Mouse (Mus musculus) liver, adult 2 months (tissue): ENCODE data around the gene Tmem60. TPM values are rescaled to one million over a fixed set of nuclear protein-coding genes. Genes with fewer than 3 reads are reported as not detected.

ENCODE experiments used
- DNase-seq: peaks from one replicate; pipeline ENCODE4 v3.0.0-alpha.2; 2011; ENCODE audit warnings: low read depth, low spot score; ENCODE audit errors: extremely low read depth
- H3K27ac ChIP-seq: fragments of 200-500 bp; replicated peaks from 2 replicates; pipeline ENCODE4 v1.5.1; 2012; ENCODE audit warnings: low read depth, mild to moderate bottlenecking, control low read depth, inconsistent platforms, low read length; ENCODE audit not compliant: insufficient read depth
- H3K27me3 ChIP-seq: fragments of 200-500 bp; 2 replicates; pipeline ENCODE4 v1.6.1; 2012; ENCODE audit warnings: mild to moderate bottlenecking, moderate library complexity, low read length, inconsistent platforms; ENCODE audit not compliant: control insufficient read depth, insufficient read depth
- H3K36me3 ChIP-seq: fragments of 200-500 bp; 2 replicates; pipeline ENCODE4 v1.6.1; 2012; ENCODE audit warnings: low read length, inconsistent platforms; ENCODE audit not compliant: control insufficient read depth, insufficient read depth
- H3K4me1 ChIP-seq: fragments of 200-500 bp; 2 replicates; pipeline ENCODE4 v1.6.1; 2011; ENCODE audit warnings: low read length; ENCODE audit not compliant: control insufficient read depth, insufficient read depth
- H3K4me3 ChIP-seq: fragments of 200-500 bp; 2 replicates; pipeline ENCODE4 v1.5.1; 2011; ENCODE audit warnings: low read depth, mild to moderate bottlenecking, control low read depth, low read length, moderate library complexity; ENCODE audit not compliant: insufficient read depth
- H3K79me2 ChIP-seq: fragments of 200-500 bp; 2 replicates; pipeline ENCODE4 v1.6.1; 2012; ENCODE audit warnings: inconsistent platforms, mild to moderate bottlenecking, low read length, moderate library complexity; ENCODE audit not compliant: control insufficient read depth, insufficient read depth
- H3K9ac ChIP-seq: fragments of 200-500 bp; 2 replicates; pipeline ENCODE4 v1.6.1; 2012; ENCODE audit warnings: low read depth, mild to moderate bottlenecking, control low read depth, inconsistent platforms, low read length
- CTCF ChIP-seq: fragments of 200-500 bp; IDR thresholded peaks from 2 replicates; pipeline ENCODE4 v1.5.1; 2011; ENCODE audit warnings: low read depth, low read length, control low read depth
- POLR2A ChIP-seq: fragments of 200-500 bp; IDR thresholded peaks from 2 replicates; pipeline ENCODE4 v1.6.1; 2011; ENCODE audit warnings: low read length, control low read depth; ENCODE audit not compliant: insufficient read depth; ENCODE audit errors: extremely low read depth
- WGBS: fragments of 180-500 bp; shearing (Covaris S2); methylation state at CpG from one replicate; pipeline ENCODE4 v1.1.7; 2018; 5-methylcytosine and 5-hydroxymethylcytosine counted together
- polyA plus RNA-seq: library from polyadenylated mRNA; depleted of rRNA; stranded (reverse); fragments of >200 nt; gene quantifications from 2 replicates; pipeline ENCODE4 v1.2.3, GENCODE M21; 2012; rRNA removed
- total RNA-seq: library from RNA; depleted of rRNA; stranded (reverse); fragments of >200 nt; gene quantifications from 2 replicates; pipeline ENCODE4 v1.2.3, GENCODE M21; 2014; rRNA removed

The Tmem60 gene
- total RNA-seq: 11.7 and 13.2 TPM in 2 replicates
- 6.0 and 8.3 TPM in 2 replicates for polyA plus RNA-seq

- DNase-seq: peak; percentile 93
- Histone ChIP-seq H3K4me1 (peaks cover 8% of the 10 kb centered on the region; the same call in 1 of the 2 replicates), H3K9ac (peak within 1 kb of the TSS; percentile 97), H3K79me2 (no peaks in the 10 kb centered on the region), H3K36me3 (0 out of 2 replicates have a peak, but pooled peaks cover 3% of the 10 kb centered on the region), H3K27me3 (no peaks in the 10 kb centered on the region), H3K4me3 (peak within 1 kb of the TSS; percentile 93), H3K27ac (peak within 1 kb of the TSS; percentile 91)
- under 1% methylated on average over 94 of the region's 94 CpGs for WGBS
- TF ChIP-seq CTCF: no peak
- TF ChIP-seq POLR2A: peak; percentile 96
Observed at GRCm38 (mm10) chr5:20881915-20882800, at the start of gene Tmem60, which contains the start of gene Phtf2. TSS of gene Tmem60 (plus strand) at chr5:20882191. TSS of gene Phtf2 (minus strand) at chr5:20882124.

- Histone ChIP-seq H3K4me3 (no peak overlapping the region), H3K36me3 (no peaks in the 10 kb centered on the region), H3K9ac (no peak overlapping the region), H3K79me2 (no peaks in the 10 kb centered on the region), H3K27ac (no peak overlapping the region), H3K27me3 (no peaks in the 10 kb centered on the region), H3K4me1 (peaks cover 2% of the 10 kb centered on the region)
- no peak for DNase-seq
- TF ChIP-seq POLR2A (no peak), CTCF (no peak)
- 92% methylated on average over 1 of the region's 1 CpGs for WGBS
Observed at GRCm38 (mm10) chr5:20834399-20834798, 47.6 kb upstream of the Tmem60 start.

GRCm38 (mm10) chr5:20837082-20837481, 44.9 kb upstream of the Tmem60 start:
- H3K27me3 ChIP-seq: no peaks in the 10 kb centered on the region
- WGBS: 98% methylated on average over 1 of the region's 1 CpGs
- no peak for TF ChIP-seq CTCF
- no peak for TF ChIP-seq POLR2A
- H3K4me3 ChIP-seq: no peak overlapping the region
- H3K36me3 ChIP-seq: no peaks in the 10 kb centered on the region
- H3K27ac ChIP-seq: no peak overlapping the region
- no peaks in the 10 kb centered on the region for H3K4me1 ChIP-seq
- H3K9ac ChIP-seq: no peak overlapping the region
- no peaks in the 10 kb centered on the region for H3K79me2 ChIP-seq
- no peak for DNase-seq

GRCm38 (mm10) chr5:20843405-20843804, 38.6 kb upstream of the Tmem60 start:
- H3K27me3 ChIP-seq: no peaks in the 10 kb centered on the region
- no peak for DNase-seq
- no peaks in the 10 kb centered on the region; the same call in 1 of the 2 replicates for H3K79me2 ChIP-seq
- H3K27ac ChIP-seq: no peak overlapping the region
- H3K4me1 ChIP-seq: no peaks in the 10 kb centered on the region
- 84% methylated on average over 2 of the region's 3 CpGs for WGBS
- TF ChIP-seq POLR2A (no peak), CTCF (no peak)
- H3K36me3 ChIP-seq: no peaks in the 10 kb centered on the region
- H3K9ac ChIP-seq: no peak overlapping the region
- H3K4me3 ChIP-seq: no peak overlapping the region

GRCm38 (mm10) chr5:20843816-20844215, 38.2 kb upstream of the Tmem60 start:
- 96% methylated on average over 2 of the region's 2 CpGs for WGBS
- Histone ChIP-seq H3K27ac (no peak overlapping the region), H3K4me3 (no peak overlapping the region), H3K36me3 (no peaks in the 10 kb centered on the region), H3K4me1 (no peaks in the 10 kb centered on the region), H3K79me2 (no peaks in the 10 kb centered on the region; the same call in 1 of the 2 replicates), H3K9ac (no peak overlapping the region), H3K27me3 (no peaks in the 10 kb centered on the region)
- no peak for TF ChIP-seq CTCF
- TF ChIP-seq POLR2A: no peak
- DNase-seq: no peak

- DNase-seq: no peak
- 94% methylated on average over 2 of the region's 2 CpGs for WGBS
- no peak overlapping the region for H3K27ac ChIP-seq
- TF ChIP-seq POLR2A (no peak), CTCF (no peak)
- peaks cover 2% of the 10 kb centered on the region; the same call in 1 of the 2 replicates for H3K36me3 ChIP-seq
- H3K27me3 ChIP-seq: no peaks in the 10 kb centered on the region
- no peaks in the 10 kb centered on the region; the same call in 1 of the 2 replicates for H3K79me2 ChIP-seq
- H3K9ac ChIP-seq: no peak overlapping the region
- H3K4me3 ChIP-seq: no peak overlapping the region
- no peaks in the 10 kb centered on the region for H3K4me1 ChIP-seq
Observed at GRCm38 (mm10) chr5:20847010-20847409, 35.0 kb upstream of the Tmem60 start.
